Mouse (Mus musculus): ENCODE measurements at regions not wholly inside any gene's neighbourhood (a gene's known extent, or its start where the extent isn't known, plus 50 kb on each side); places are given as distances from the start of the nearest gene placed in this dataset.

GRCm38 (mm10) chr5:54267905-54268590, 269.7 kb downstream of the Stim2 start:
- DNase-seq (ENCODE audit: low spot score), result no peak
- Histone ChIP-seq H3K4me3 (no peak overlapping the region), H3K9me3 (replicated peaks) (no peaks in the 10 kb centered on the region), H3K27ac (replicated peaks) (no peak overlapping the region), H3K4me1 (no peaks in the 10 kb centered on the region), H3K36me3 (no peaks in the 10 kb centered on the region), H3K27me3 (ENCODE audit: low read depth, poor library complexity, severe bottlenecking) (no peaks in the 10 kb centered on the region)
- WGBS, result 85% methylated on average over 10 of the region's 10 CpGs

- Histone ChIP-seq H3K27me3 (ENCODE audit: low read depth, poor library complexity, severe bottlenecking) (no peaks in the 10 kb centered on the region), H3K36me3 (no peaks in the 10 kb centered on the region), H3K9me3 (replicated peaks) (no peaks in the 10 kb centered on the region), H3K4me3 (no peak overlapping the region), H3K27ac (replicated peaks) (no peak overlapping the region), H3K4me1 (no peaks in the 10 kb centered on the region)
- 73% methylated on average over 8 of the region's 8 CpGs for WGBS
- no peak for DNase-seq (ENCODE audit: low spot score)
Observed at GRCm38 (mm10) chr5:54279357-54279756, 281.1 kb downstream of the Stim2 start.

- H3K27ac ChIP-seq (replicated peaks), result no peak overlapping the region
- no peaks in the 10 kb centered on the region for H3K4me1 ChIP-seq
- H3K4me3 ChIP-seq, result no peak overlapping the region
- H3K36me3 ChIP-seq, result no peaks in the 10 kb centered on the region
- no peaks in the 10 kb centered on the region for H3K27me3 ChIP-seq (ENCODE audit: low read depth, poor library complexity, severe bottlenecking)
- no peak for DNase-seq (ENCODE audit: low spot score)
- H3K9me3 ChIP-seq (replicated peaks), result no peaks in the 10 kb centered on the region
- 48% methylated on average over 4 of the region's 4 CpGs for WGBS
Observed at GRCm38 (mm10) chr5:54280670-54281069, 282.4 kb downstream of the Stim2 start.

GRCm38 (mm10) chr5:54281121-54281520, 282.8 kb downstream of the Stim2 start:
- Histone ChIP-seq H3K4me3 (no peak overlapping the region), H3K27me3 (ENCODE audit: low read depth, poor library complexity, severe bottlenecking) (no peaks in the 10 kb centered on the region), H3K9me3 (replicated peaks) (no peaks in the 10 kb centered on the region), H3K4me1 (no peaks in the 10 kb centered on the region), H3K36me3 (no peaks in the 10 kb centered on the region), H3K27ac (replicated peaks) (no peak overlapping the region)
- no peak for DNase-seq (ENCODE audit: low spot score)
- whole genome bisulfite sequencing, result 77% methylated on average over 4 of the region's 4 CpGs

GRCm38 (mm10) chr5:54290372-54291080, 292.2 kb downstream of the Stim2 start:
- no peak overlapping the region for H3K27ac ChIP-seq (replicated peaks)
- no peak overlapping the region for H3K4me3 ChIP-seq
- H3K4me1 ChIP-seq, result no peaks in the 10 kb centered on the region
- DNase-seq (ENCODE audit: low spot score), result no peak
- H3K27me3 ChIP-seq (ENCODE audit: low read depth, poor library complexity, severe bottlenecking), result no peaks in the 10 kb centered on the region
- no peaks in the 10 kb centered on the region for H3K36me3 ChIP-seq
- 85% methylated on average over 12 of the region's 12 CpGs for WGBS
- H3K9me3 ChIP-seq (replicated peaks), result no peaks in the 10 kb centered on the region

- Histone ChIP-seq H3K4me1 (no peaks in the 10 kb centered on the region), H3K27ac (replicated peaks) (no peak overlapping the region), H3K4me3 (no peak overlapping the region), H3K9me3 (replicated peaks) (no peaks in the 10 kb centered on the region), H3K27me3 (ENCODE audit: low read depth, poor library complexity, severe bottlenecking) (no peaks in the 10 kb centered on the region), H3K36me3 (no peaks in the 10 kb centered on the region)
- WGBS, result 67% methylated on average over 5 of the region's 5 CpGs
- DNase-seq (ENCODE audit: low spot score), result no peak
Observed at GRCm38 (mm10) chr5:54291940-54292339, 293.6 kb downstream of the Stim2 start.

GRCm38 (mm10) chr5:54313660-54314279, 315.5 kb downstream of the Stim2 start:
- H3K4me3 ChIP-seq, result no peak overlapping the region
- 87% methylated on average over 8 of the region's 8 CpGs for WGBS
- H3K27me3 ChIP-seq (ENCODE audit: low read depth, poor library complexity, severe bottlenecking), result no peaks in the 10 kb centered on the region
- H3K4me1 ChIP-seq, result no peaks in the 10 kb centered on the region
- no peak for DNase-seq (ENCODE audit: low spot score)
- H3K9me3 ChIP-seq (replicated peaks), result no peaks in the 10 kb centered on the region
- H3K27ac ChIP-seq (replicated peaks), result no peak overlapping the region
- H3K36me3 ChIP-seq, result no peaks in the 10 kb centered on the region

GRCm38 (mm10) chr5:54330415-54330814, 332.1 kb downstream of the Stim2 start:
- Histone ChIP-seq H3K36me3 (no peaks in the 10 kb centered on the region), H3K4me1 (no peaks in the 10 kb centered on the region), H3K4me3 (no peak overlapping the region), H3K27ac (replicated peaks) (no peak overlapping the region), H3K9me3 (replicated peaks) (no peaks in the 10 kb centered on the region), H3K27me3 (ENCODE audit: low read depth, poor library complexity, severe bottlenecking) (no peaks in the 10 kb centered on the region)
- no peak for DNase-seq (ENCODE audit: low spot score)
- WGBS, result 90% methylated on average over 2 of the region's 2 CpGs

GRCm38 (mm10) chr5:54342976-54343375, 344.7 kb downstream of the Stim2 start:
- H3K4me3 ChIP-seq, result no peak overlapping the region
- H3K4me1 ChIP-seq, result no peaks in the 10 kb centered on the region
- H3K9me3 ChIP-seq (replicated peaks), result no peaks in the 10 kb centered on the region
- WGBS, result 81% methylated on average over 6 of the region's 6 CpGs
- no peaks in the 10 kb centered on the region for H3K27me3 ChIP-seq (ENCODE audit: low read depth, poor library complexity, severe bottlenecking)
- H3K36me3 ChIP-seq, result no peaks in the 10 kb centered on the region
- no peak overlapping the region for H3K27ac ChIP-seq (replicated peaks)
- no peak for DNase-seq (ENCODE audit: low spot score)

- no peak overlapping the region for H3K4me3 ChIP-seq
- H3K27ac ChIP-seq (replicated peaks), result no peak overlapping the region
- 91% methylated on average over 3 of the region's 3 CpGs for WGBS
- H3K27me3 ChIP-seq (ENCODE audit: low read depth, poor library complexity, severe bottlenecking), result no peaks in the 10 kb centered on the region
- no peaks in the 10 kb centered on the region for H3K9me3 ChIP-seq (replicated peaks)
- H3K4me1 ChIP-seq, result no peaks in the 10 kb centered on the region
- no peaks in the 10 kb centered on the region for H3K36me3 ChIP-seq
- no peak for DNase-seq (ENCODE audit: low spot score)
Observed at GRCm38 (mm10) chr5:54343432-54343831, 345.1 kb downstream of the Stim2 start.

GRCm38 (mm10) chr5:54348820-54349596, 350.7 kb downstream of the Stim2 start:
- Histone ChIP-seq H3K27ac (replicated peaks) (no peak overlapping the region), H3K36me3 (no peaks in the 10 kb centered on the region), H3K27me3 (ENCODE audit: low read depth, poor library complexity, severe bottlenecking) (no peaks in the 10 kb centered on the region), H3K4me1 (no peaks in the 10 kb centered on the region), H3K4me3 (no peak overlapping the region), H3K9me3 (replicated peaks) (no peaks in the 10 kb centered on the region)
- 91% methylated on average over 8 of the region's 8 CpGs for WGBS
- DNase-seq (ENCODE audit: low spot score), result no peak

- Histone ChIP-seq H3K36me3 (no peaks in the 10 kb centered on the region), H3K27ac (replicated peaks) (no peak overlapping the region), H3K27me3 (ENCODE audit: low read depth, poor library complexity, severe bottlenecking) (no peaks in the 10 kb centered on the region), H3K4me1 (no peaks in the 10 kb centered on the region), H3K9me3 (replicated peaks) (no peaks in the 10 kb centered on the region), H3K4me3 (no peak overlapping the region)
- 76% methylated on average over 5 of the region's 5 CpGs for WGBS
- no peak for DNase-seq (ENCODE audit: low spot score)
Observed at GRCm38 (mm10) chr5:54349775-54350332, 351.6 kb downstream of the Stim2 start.
